Mouse (Mus musculus) G1E (cell line): Measurements from ENCODE around the gene Frat1.

Source experiments
- CTCF ChIP-seq: IDR thresholded peaks from 2 replicates; pipeline ENCODE4 v1.5.1; 2012; ENCODE audit warnings: low read depth, low read length, inconsistent platforms, mixed read lengths
- GATA1 ChIP-seq: IDR thresholded peaks from 2 replicates; pipeline ENCODE4 v1.6.1; 2012; ENCODE audit warnings: borderline replicate concordance, low read length, inconsistent platforms, mixed read lengths
- GATA2 ChIP-seq: IDR thresholded peaks from 2 replicates; pipeline ENCODE4 v1.6.1; 2012; ENCODE audit warnings: low read depth, low read length, inconsistent platforms, borderline replicate concordance
- POLR2AphosphoS5 ChIP-seq: IDR thresholded peaks from 2 replicates; pipeline ENCODE4 v1.6.1; 2012; ENCODE audit warnings: low read depth, low read length, inconsistent platforms; ENCODE audit not compliant: insufficient replicate concordance
- TAL1 ChIP-seq: conservative IDR thresholded peaks from 2 replicates; pipeline ENCODE4 v1.6.1; 2012; ENCODE audit warnings: low read depth, low read length, inconsistent platforms, mixed read lengths

DNA sequence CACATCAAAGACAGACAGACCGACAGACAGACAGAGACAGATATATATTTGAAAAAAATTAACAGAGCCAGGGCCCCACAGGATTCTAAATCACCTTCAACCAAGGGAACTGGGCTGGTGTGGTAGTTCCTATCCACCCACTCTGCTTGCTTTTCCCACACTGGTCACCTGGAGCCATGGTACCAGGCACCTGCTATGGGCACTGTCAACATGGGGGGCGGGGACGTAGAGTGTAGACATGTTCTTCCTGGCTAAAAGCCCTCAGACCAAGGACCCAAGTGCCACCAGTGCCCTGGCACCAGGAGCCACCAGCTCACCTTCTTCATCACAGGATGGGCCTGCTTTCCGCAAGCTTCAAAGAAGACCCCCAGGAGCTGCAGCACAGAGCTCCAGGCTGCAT is 52.1 kb downstream of the Frat1 start:
- TF ChIP-seq CTCF (no peak), POLR2AphosphoS5 (no peak), TAL1 (no peak), GATA1 (no peak), GATA2 (no peak)
